Mouse (Mus musculus): ENCODE results near the gene Ube2l6.

The Ube2l6 gene
- long read RNA-seq, experiment 1, transcript Ube2l6-201 (4 exons, 1,560 nt): major isoform, 39 of 42 reads
- long read RNA-seq, experiment 1, partial matches to known transcripts: 0 of 42 reads
- long read RNA-seq, experiment 1, other reads (novel, unspliced or antisense): 3 of 42 reads
- long read RNA-seq, experiment 2, transcript Ube2l6-201 (4 exons, 1,560 nt): major isoform, 28 of 31 reads
- long read RNA-seq, experiment 2, partial matches to known transcripts: 1 of 31 reads
- long read RNA-seq, experiment 2, other reads (novel, unspliced or antisense): 2 of 31 reads

GRCm38 (mm10) chr2:84798493-84798921 lies at the start of gene Ube2l6:
Gene Ube2l6 (plus strand): TSS chr2:84798828.
- intact Hi-C loops (cut with DNase I): no loop called here

GRCm38 (mm10) chr2:84750115-84750514 lies 48.5 kb upstream of the Ube2l6 start:
- intact Hi-C loops (cut with DNase I): no loop called here

- intact Hi-C loops (cut with DNase I): no loop called here
Observed at GRCm38 (mm10) chr2:84756245-84756644, 42.4 kb upstream of the Ube2l6 start.

- intact Hi-C loops (cut with DNase I): no loop called here
Observed at GRCm38 (mm10) chr2:84757026-84757682, 41.5 kb upstream of the Ube2l6 start.

- intact Hi-C loops (cut with DNase I): no loop called here
Observed at GRCm38 (mm10) chr2:84758542-84759127, 40.0 kb upstream of the Ube2l6 start.

GRCm38 (mm10) chr2:84760777-84761176 lies 37.9 kb upstream of the Ube2l6 start:
- intact Hi-C loops (cut with DNase I): no loop called here

- intact Hi-C loops (cut with DNase I): no loop called here
Observed at GRCm38 (mm10) chr2:84761309-84761708, 37.3 kb upstream of the Ube2l6 start.

GRCm38 (mm10) chr2:84761840-84762239 lies 36.8 kb upstream of the Ube2l6 start:
- intact Hi-C loops (cut with DNase I): no loop called here

- intact Hi-C loops (cut with DNase I): no loop called here
Observed at GRCm38 (mm10) chr2:84762295-84762694, 36.3 kb upstream of the Ube2l6 start.

GRCm38 (mm10) chr2:84762818-84763217 lies 35.8 kb upstream of the Ube2l6 start:
- intact Hi-C loops (cut with DNase I): no loop called here

- intact Hi-C loops (cut with DNase I): no loop called here
Observed at GRCm38 (mm10) chr2:84770501-84770900, 28.1 kb upstream of the Ube2l6 start.

- intact Hi-C loops (cut with DNase I): no loop called here
Observed at GRCm38 (mm10) chr2:84772454-84772853, 26.2 kb upstream of the Ube2l6 start.

GRCm38 (mm10) chr2:84773195-84773594 lies 25.4 kb upstream of the Ube2l6 start:
- intact Hi-C loops (cut with DNase I): no loop called here

- intact Hi-C loops (cut with DNase I): no loop called here
Observed at GRCm38 (mm10) chr2:84774751-84775150, 23.9 kb upstream of the Ube2l6 start.

- intact Hi-C loops (cut with DNase I): no loop called here
Observed at GRCm38 (mm10) chr2:84775241-84775640, 23.4 kb upstream of the Ube2l6 start, which contains the start of gene Serping1. Gene Serping1 (minus strand): TSS chr2:84775444.

GRCm38 (mm10) chr2:84775665-84776064 lies 23.0 kb upstream of the Ube2l6 start:
- intact Hi-C loops (cut with DNase I): no loop called here

- intact Hi-C loops (cut with DNase I): no loop called here
Observed at GRCm38 (mm10) chr2:84777706-84778105, 20.9 kb upstream of the Ube2l6 start.

- intact Hi-C loops (cut with DNase I): no loop called here
Observed at GRCm38 (mm10) chr2:84779210-84779609, 19.4 kb upstream of the Ube2l6 start.

GRCm38 (mm10) chr2:84783315-84783714 lies 15.3 kb upstream of the Ube2l6 start:
- intact Hi-C loops (cut with DNase I): no loop called here

- intact Hi-C loops (cut with DNase I): no loop called here
Observed at GRCm38 (mm10) chr2:84783840-84784566, 14.6 kb upstream of the Ube2l6 start.

GRCm38 (mm10) chr2:84788316-84788715 lies 10.3 kb upstream of the Ube2l6 start:
- intact Hi-C loops (cut with DNase I): no loop called here

- intact Hi-C loops (cut with DNase I): loop anchor here (5.0 kb wide), 1 partner anchor 48 kb away; the partner anchor contains the start of gene Gm19426
Observed at GRCm38 (mm10) chr2:84790418-84790817, 8.2 kb upstream of the Ube2l6 start.

Measured in adrenal gland (tissue).